Mouse (Mus musculus) heart, embryonic 14.5 days (tissue): Measurements from ENCODE around the gene Xdh. TPM values are rescaled to one million over a fixed set of nuclear protein-coding genes. Genes with fewer than 3 reads are reported as not detected.

Experiments
- ATAC-seq: fragments of 200-750 bp; cut with Nextera tagmentation; 2 replicates; pipeline ENCODE4 v1.8.0; 2017; ENCODE audit warnings: low read depth, moderate TSS enrichment; ENCODE audit not compliant: insufficient number of reproducible peaks, insufficient read depth, low FRiP score
- H3K27ac ChIP-seq, 2 experiments: fragments of 200-500 bp in 1 of 2; fragments of 300-500 bp in 1 of 2; sonication (generic) in 1 of 2; replicated peaks in 1 of 2; 2 replicates each; pipeline ENCODE4 v1.5.1; 2012 to 2014; ENCODE audit warnings: low read depth in 2 of 2, low read length in 2 of 2, control low read depth in 1 of 2, mild to moderate bottlenecking in 1 of 2, mixed read lengths in 1 of 2; ENCODE audit not compliant: control insufficient read depth in 1 of 2, insufficient read depth in 1 of 2
- H3K27me3 ChIP-seq: fragments of 300-500 bp; sonication (generic); 2 replicates; pipeline ENCODE4 v1.6.1; 2014; ENCODE audit warnings: mild to moderate bottlenecking, low read length, control low read depth; ENCODE audit not compliant: control insufficient read depth, insufficient read depth
- H3K36me3 ChIP-seq: fragments of 300-500 bp; sonication (generic); 2 replicates; pipeline ENCODE4 v1.6.1; 2014; ENCODE audit warnings: mild to moderate bottlenecking, control low read depth, low read length, mixed read lengths; ENCODE audit not compliant: control insufficient read depth, insufficient read depth
- H3K4me1 ChIP-seq, 2 experiments: fragments of 200-500 bp in 1 of 2; fragments of 300-500 bp in 1 of 2; sonication (generic) in 1 of 2; 2 replicates each; pipeline ENCODE4 v1.6.1; 2012 to 2014; ENCODE audit warnings: low read length in 2 of 2, control low read depth in 1 of 2, mixed read lengths in 1 of 2; ENCODE audit not compliant: control insufficient read depth in 2 of 2, insufficient read depth in 2 of 2
- H3K4me2 ChIP-seq: fragments of 300-500 bp; sonication (generic); 2 replicates; pipeline ENCODE4 v1.6.1; 2014; ENCODE audit warnings: mild to moderate bottlenecking, low read length
- H3K4me3 ChIP-seq, 2 experiments: fragments of 200-500 bp in 1 of 2; fragments of 300-500 bp in 1 of 2; sonication (generic) in 1 of 2; 2 replicates each; pipeline ENCODE4 v1.5.1; 2012 to 2014; ENCODE audit warnings: low read length in 2 of 2, mild to moderate bottlenecking in 2 of 2, control low read depth in 1 of 2, low read depth in 1 of 2, moderate library complexity in 1 of 2; ENCODE audit not compliant: control insufficient read depth in 1 of 2, insufficient read depth in 1 of 2
- H3K9ac ChIP-seq: fragments of 300-500 bp; sonication (generic); 2 replicates; pipeline ENCODE4 v1.6.1; 2014; ENCODE audit warnings: mild to moderate bottlenecking, low read length
- H3K9me3 ChIP-seq: fragments of 300-500 bp; sonication (generic); 2 replicates; pipeline ENCODE4 v1.6.1; 2016; ENCODE audit warnings: low read length, control low read depth; ENCODE audit not compliant: control insufficient read depth
- WGBS: fragments of 180-500 bp; shearing (Covaris S2); extraction: QIAGEN DNeasy Blood & Tissue Kit; methylation state at CpG from one replicate; pipeline ENCODE4 v1.1.7; 2014; 5-methylcytosine and 5-hydroxymethylcytosine counted together
- polyA plus RNA-seq: library from polyadenylated mRNA; unstranded; fragments of >200 nt; fragmentation: Nextera tagmentation; extraction: Ambion mirVana; gene quantifications from 2 replicates; pipeline ENCODE4 v1.2.1, GENCODE M21; 2014

Gene Xdh
- polyA plus RNA-seq, 1 experiment from 2014 or later: 0.96 TPM

DNA sequence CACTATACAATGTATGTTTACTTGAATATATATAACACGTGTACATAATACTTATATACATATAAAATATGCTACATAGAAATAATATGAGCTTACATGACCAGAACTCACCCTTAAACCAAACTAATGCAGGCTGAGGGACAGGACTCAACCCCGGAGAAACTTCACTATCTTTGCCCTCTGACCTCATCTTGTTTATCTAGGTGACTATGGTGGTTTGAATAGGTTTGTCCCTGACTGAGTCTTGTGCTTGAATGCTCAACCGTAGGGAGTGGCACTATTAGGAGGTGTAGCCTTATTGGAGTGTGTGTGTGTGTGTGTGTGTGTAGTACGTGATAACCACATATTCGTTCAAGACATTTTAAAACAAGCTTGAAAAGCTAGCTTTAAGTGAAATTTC lies 55.6 kb downstream of the Xdh start:
- ATAC-seq: no peak
- Histone ChIP-seq H3K36me3 (no peaks in the 10 kb centered on the region), H3K4me1 (peaks cover 2 to 8% of the 10 kb centered on the region in 2 experiments; a peak in 1 of 4 replicates), H3K4me3 (no peak overlapping the region), H3K27ac (no peak overlapping the region), H3K27me3 (no peaks in the 10 kb centered on the region), H3K9ac (no peak overlapping the region), H3K9me3 (no peaks in the 10 kb centered on the region), H3K4me2 (no peak overlapping the region)
- 65% methylated on average over 5 of the region's 5 CpGs for WGBS

DNA sequence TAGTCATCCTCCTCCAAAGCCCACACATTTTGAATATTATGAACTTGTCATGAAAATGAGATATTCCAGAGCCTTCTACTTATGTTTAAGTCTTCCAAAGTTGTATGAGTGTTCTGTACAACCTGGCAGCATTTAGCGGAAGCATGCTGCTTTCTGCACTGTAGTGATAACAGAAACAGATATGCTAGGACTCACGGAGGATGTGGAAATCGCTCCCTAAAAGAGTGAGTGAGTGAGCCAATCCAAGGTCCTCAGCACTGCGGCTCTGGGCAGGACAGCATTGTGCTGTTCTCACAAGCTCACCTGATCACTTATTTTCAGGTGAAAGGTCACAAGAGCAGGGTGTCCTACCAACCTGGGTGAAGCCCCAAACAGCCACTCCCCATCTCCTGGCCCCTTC lies 56.2 kb downstream of the Xdh start:
- H3K4me3 ChIP-seq: no peak overlapping the region
- H3K4me2 ChIP-seq: no peak overlapping the region
- no peak overlapping the region for H3K9ac ChIP-seq
- H3K4me1 ChIP-seq: peaks cover 2 to 8% of the 10 kb centered on the region in 2 experiments; a peak in 1 of 4 replicates
- H3K9me3 ChIP-seq: no peaks in the 10 kb centered on the region
- 18% methylated on average over 4 of the region's 4 CpGs for whole genome bisulfite sequencing
- no peak overlapping the region for H3K27ac ChIP-seq
- H3K27me3 ChIP-seq: no peaks in the 10 kb centered on the region
- ATAC-seq: no peak
- H3K36me3 ChIP-seq: no peaks in the 10 kb centered on the region

- Histone ChIP-seq H3K27me3 (no peaks in the 10 kb centered on the region), H3K9ac (no peak overlapping the region), H3K36me3 (no peaks in the 10 kb centered on the region), H3K4me1 (peaks cover 2 to 8% of the 10 kb centered on the region in 2 experiments; a peak in 1 of 4 replicates), H3K4me2 (no peak overlapping the region), H3K4me3 (no peak overlapping the region), H3K9me3 (no peaks in the 10 kb centered on the region), H3K27ac (no peak overlapping the region)
- no peak for ATAC-seq
- WGBS: 77% methylated on average over 10 of the region's 10 CpGs
Observed at GRCm38 (mm10) chr17:73893207-73893606, 56.8 kb downstream of the Xdh start.

DNA sequence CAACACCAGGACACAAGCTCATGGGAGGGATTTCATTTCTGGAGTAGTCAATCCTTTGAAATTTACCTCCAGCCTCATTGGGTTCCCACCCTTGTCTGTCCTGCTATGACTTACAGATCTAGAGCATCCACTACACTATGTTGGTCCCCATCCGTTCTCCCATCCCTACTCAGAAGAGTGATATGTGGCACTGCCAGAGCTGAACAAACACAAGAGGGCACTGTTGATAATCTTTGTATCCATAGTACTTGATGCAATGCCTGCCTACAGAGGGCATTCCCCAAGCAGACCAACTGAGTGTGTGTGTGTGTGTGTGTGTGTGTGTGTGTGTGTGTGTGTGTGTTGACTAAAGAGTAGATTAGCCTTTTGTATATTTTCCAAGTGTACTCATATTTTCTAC lies 58.4 kb downstream of the Xdh start:
- no peaks in the 10 kb centered on the region for H3K36me3 ChIP-seq
- ATAC-seq: no peak
- H3K9me3 ChIP-seq: no peaks in the 10 kb centered on the region
- no peak overlapping the region for H3K4me3 ChIP-seq
- H3K27me3 ChIP-seq: no peaks in the 10 kb centered on the region
- H3K9ac ChIP-seq: no peak overlapping the region
- H3K4me2 ChIP-seq: no peak overlapping the region
- no peak overlapping the region for H3K27ac ChIP-seq
- 71% methylated on average over 1 of the region's 1 CpGs for WGBS
- peaks cover 2 to 8% of the 10 kb centered on the region in 2 experiments; a peak in 1 of 4 replicates for H3K4me1 ChIP-seq

- H3K4me1 ChIP-seq: peaks cover 5 to 9% of the 10 kb centered on the region in 2 experiments
- H3K4me3 ChIP-seq: no peak overlapping the region
- H3K9me3 ChIP-seq: no peaks in the 10 kb centered on the region
- H3K9ac ChIP-seq: no peak overlapping the region
- H3K4me2 ChIP-seq: no peak overlapping the region
- ATAC-seq: no peak
- WGBS: 87% methylated on average over 25 of the region's 25 CpGs
- H3K27me3 ChIP-seq: 0 out of 2 replicates have a peak, but pooled peaks cover 4% of the 10 kb centered on the region
- no peak overlapping the region for H3K27ac ChIP-seq
- H3K36me3 ChIP-seq: no peaks in the 10 kb centered on the region
Observed at GRCm38 (mm10) chr17:73886071-73886785, 63.8 kb downstream of the Xdh start.

- no peaks in the 10 kb centered on the region for H3K9me3 ChIP-seq
- no peak overlapping the region for H3K9ac ChIP-seq
- peaks cover 10 to 11% of the 10 kb centered on the region in 2 experiments for H3K4me1 ChIP-seq
- no peaks in the 10 kb centered on the region for H3K36me3 ChIP-seq
- no peak overlapping the region for H3K4me3 ChIP-seq
- 0 out of 2 replicates have a peak, but pooled peaks cover 4% of the 10 kb centered on the region for H3K27me3 ChIP-seq
- no peak for ATAC-seq
- 67% methylated on average over 12 of the region's 12 CpGs for WGBS
- H3K27ac ChIP-seq: no peak overlapping the region
- H3K4me2 ChIP-seq: no peak overlapping the region
Observed at GRCm38 (mm10) chr17:73883332-73883731, 66.7 kb downstream of the Xdh start.

DNA sequence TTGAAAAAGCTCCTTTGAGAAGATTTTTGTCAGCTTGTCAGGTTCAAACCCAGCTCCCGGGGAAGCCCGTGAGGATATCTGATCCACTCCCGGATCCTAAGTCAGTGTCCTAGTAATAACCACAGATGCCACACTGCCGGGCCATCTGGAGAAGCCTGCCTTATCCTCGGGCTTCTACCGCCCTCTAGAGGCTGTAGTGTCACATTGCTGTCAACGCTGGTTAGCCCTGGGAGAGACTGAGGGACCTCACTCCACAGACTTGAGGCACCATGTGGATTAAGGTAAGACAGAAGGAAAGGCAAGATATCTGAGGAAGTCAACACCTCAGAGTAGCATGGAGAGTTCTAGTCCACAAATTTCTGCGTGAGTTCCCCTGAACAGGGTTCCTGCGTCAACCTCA lies 67.8 kb downstream of the Xdh start:
- Histone ChIP-seq H3K36me3 (no peaks in the 10 kb centered on the region), H3K4me3 (no peak overlapping the region), H3K9ac (no peak overlapping the region), H3K27ac (no peak overlapping the region), H3K27me3 (0 out of 2 replicates have a peak, but pooled peaks cover 4% of the 10 kb centered on the region), H3K9me3 (no peaks in the 10 kb centered on the region), H3K4me2 (0 out of 2 replicates have a peak overlapping the region, but pooled peaks have one; percentile 34), H3K4me1 (peaks cover 10 to 11% of the 10 kb centered on the region in 2 experiments)
- 8% methylated on average over 9 of the region's 9 CpGs for WGBS
- peak; percentile 31; the same call in 1 of the 2 replicates for ATAC-seq
